Mouse (Mus musculus) midbrain, embryonic 16.5 days (tissue): ENCODE results near the gene Dgat2. TPM values are rescaled to one million over a fixed set of nuclear protein-coding genes. Genes with fewer than 3 reads are reported as not detected.

Experiments used
- ATAC-seq: fragments of 200-750 bp; cut with Nextera tagmentation; 2 replicates; pipeline ENCODE4 v1.8.0; 2017; ENCODE audit warnings: moderate TSS enrichment
- H3K27ac ChIP-seq: fragments of 300-500 bp; sonication (generic); 2 replicates; pipeline ENCODE4 v1.5.1; 2014; ENCODE audit warnings: mild to moderate bottlenecking, low read length, mixed read lengths
- H3K27me3 ChIP-seq: fragments of 300-500 bp; sonication (generic); 2 replicates; pipeline ENCODE4 v1.6.1; 2014; ENCODE audit warnings: low read depth, low read length, mixed read lengths; ENCODE audit not compliant: control insufficient read depth, insufficient read depth
- H3K36me3 ChIP-seq: fragments of 300-500 bp; sonication (generic); 2 replicates; pipeline ENCODE4 v1.6.1; 2014; ENCODE audit warnings: mild to moderate bottlenecking, low read length, moderate library complexity, mixed read lengths; ENCODE audit not compliant: control insufficient read depth, insufficient read depth
- H3K4me1 ChIP-seq: fragments of 300-500 bp; sonication (generic); 2 replicates; pipeline ENCODE4 v1.6.1; 2014; ENCODE audit warnings: mild to moderate bottlenecking, low read length, mixed read lengths; ENCODE audit not compliant: control insufficient read depth, insufficient read depth
- H3K4me2 ChIP-seq: fragments of 300-500 bp; sonication (generic); 2 replicates; pipeline ENCODE4 v1.6.1; 2014; ENCODE audit warnings: mild to moderate bottlenecking, low read length, mixed read lengths
- H3K4me3 ChIP-seq: fragments of 300-500 bp; sonication (generic); 2 replicates; pipeline ENCODE4 v1.5.1; 2014; ENCODE audit warnings: low read depth, mild to moderate bottlenecking, low read length, moderate library complexity, mixed read lengths
- H3K9ac ChIP-seq: fragments of 300-500 bp; sonication (generic); 2 replicates; pipeline ENCODE4 v1.6.1; 2014; ENCODE audit warnings: low read depth, low read length, mixed read lengths
- H3K9me3 ChIP-seq: fragments of 300-500 bp; sonication (generic); replicated peaks from 2 replicates; pipeline ENCODE4 v1.6.1; 2014; ENCODE audit warnings: mild to moderate bottlenecking, low read length, mixed read lengths; ENCODE audit not compliant: control insufficient read depth, poor library complexity, severe bottlenecking
- WGBS: fragments of 180-500 bp; shearing (Covaris S2); extraction: QIAGEN DNeasy Blood & Tissue Kit; methylation state at CpG from one replicate; pipeline ENCODE4 v1.1.7; 2014; 5-methylcytosine and 5-hydroxymethylcytosine counted together
- polyA plus RNA-seq: library from polyadenylated mRNA; unstranded; fragments of >200 nt; fragmentation: Nextera tagmentation; extraction: Ambion mirVana; gene quantifications from 2 replicates; pipeline ENCODE4 v1.2.1, GENCODE M21; 2015

Gene Dgat2
- polyA plus RNA-seq, 1 experiment from 2014 or later: 24.0 TPM

DNA sequence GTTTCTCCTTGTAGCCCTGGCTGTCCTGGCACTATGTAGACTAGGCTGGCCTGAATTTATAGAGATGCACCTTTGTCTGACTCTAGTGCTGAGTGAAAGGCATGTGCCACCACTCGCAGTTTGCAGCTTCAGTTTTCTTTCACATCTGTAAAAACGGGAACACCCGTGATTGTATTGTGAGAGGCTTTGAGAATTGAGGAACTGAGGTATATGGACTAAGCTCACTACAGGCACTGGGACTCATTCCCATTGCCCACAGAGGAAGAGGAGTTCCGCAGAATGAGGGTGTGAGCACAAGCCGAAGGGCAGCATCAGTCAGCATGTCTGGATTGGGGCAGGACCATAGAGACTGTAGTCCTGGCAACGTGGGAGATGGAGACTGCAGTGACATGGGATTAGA, 1.2 kb upstream of the Dgat2 start:
- WGBS: 66% methylated on average over 6 of the region's 6 CpGs
- no peak for ATAC-seq
- H3K4me3 ChIP-seq: no peak overlapping the region
- H3K36me3 ChIP-seq: no peaks in the 10 kb centered on the region
- no peak overlapping the region for H3K9ac ChIP-seq
- no peak overlapping the region for H3K27ac ChIP-seq
- H3K4me1 ChIP-seq: peaks cover 10% of the 10 kb centered on the region
- H3K9me3 ChIP-seq: no peaks in the 10 kb centered on the region
- no peaks in the 10 kb centered on the region for H3K27me3 ChIP-seq
- no peak overlapping the region; the same call in 1 of the 2 replicates for H3K4me2 ChIP-seq

- H3K27ac ChIP-seq: no peak overlapping the region
- H3K9me3 ChIP-seq: no peaks in the 10 kb centered on the region
- peak overlapping the region; percentile 94 for H3K9ac ChIP-seq
- H3K4me2 ChIP-seq: peak overlapping the region; percentile 85
- H3K27me3 ChIP-seq: no peaks in the 10 kb centered on the region
- WGBS: 23% methylated on average over 14 of the region's 14 CpGs
- peaks cover 10% of the 10 kb centered on the region for H3K4me1 ChIP-seq
- peak overlapping the region; percentile 74 for H3K4me3 ChIP-seq
- peak; percentile 14; the same call in 1 of the 2 replicates for ATAC-seq
- no peaks in the 10 kb centered on the region for H3K36me3 ChIP-seq
Measured at GRCm38 (mm10) chr7:99181619-99182431, 694 bp downstream of the Dgat2 start.

- H3K4me3 ChIP-seq: no peak overlapping the region
- no peak overlapping the region for H3K4me2 ChIP-seq
- no peak overlapping the region for H3K27ac ChIP-seq
- no peaks in the 10 kb centered on the region for H3K9me3 ChIP-seq
- 100% methylated on average over 1 of the region's 1 CpGs for WGBS
- ATAC-seq: no peak
- no peaks in the 10 kb centered on the region for H3K27me3 ChIP-seq
- H3K36me3 ChIP-seq: no peaks in the 10 kb centered on the region
- H3K9ac ChIP-seq: no peak overlapping the region
- peaks cover 10% of the 10 kb centered on the region for H3K4me1 ChIP-seq
Measured at GRCm38 (mm10) chr7:99180162-99180561, 2.4 kb downstream of the Dgat2 start.

- ATAC-seq: no peak
- Histone ChIP-seq H3K4me1 (peaks cover 10% of the 10 kb centered on the region), H3K4me2 (no peak overlapping the region), H3K27ac (no peak overlapping the region), H3K27me3 (no peaks in the 10 kb centered on the region), H3K9me3 (no peaks in the 10 kb centered on the region), H3K36me3 (no peaks in the 10 kb centered on the region), H3K9ac (no peak overlapping the region), H3K4me3 (no peak overlapping the region)
- 85% methylated on average over 9 of the region's 9 CpGs for WGBS
Measured at GRCm38 (mm10) chr7:99179271-99179670, 3.2 kb downstream of the Dgat2 start.

DNA sequence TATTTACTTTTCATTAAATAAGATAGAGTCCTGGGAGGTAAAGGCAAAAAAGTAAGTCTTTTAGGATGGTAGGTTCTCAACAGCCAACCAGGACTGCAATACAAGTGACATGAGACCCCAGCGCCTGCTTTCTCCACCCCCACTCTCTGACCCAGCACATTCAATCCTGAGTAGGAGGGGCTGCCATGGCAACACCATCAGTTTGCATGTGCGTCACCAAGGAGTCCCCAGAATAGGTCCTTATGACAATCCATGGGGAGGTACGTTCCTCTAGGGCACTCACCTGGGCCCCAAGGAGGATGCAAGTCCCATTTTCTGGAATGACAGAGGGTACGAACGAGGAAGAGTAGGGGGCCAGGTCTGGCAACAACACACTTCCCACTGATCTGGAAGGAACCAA, 5.1 kb downstream of the Dgat2 start:
- WGBS: 57% methylated on average over 5 of the region's 5 CpGs
- Histone ChIP-seq H3K4me3 (no peak overlapping the region), H3K36me3 (no peaks in the 10 kb centered on the region), H3K27me3 (no peaks in the 10 kb centered on the region), H3K9ac (no peak overlapping the region), H3K9me3 (no peaks in the 10 kb centered on the region), H3K27ac (no peak overlapping the region), H3K4me2 (no peak overlapping the region), H3K4me1 (peaks cover 5% of the 10 kb centered on the region; the same call in 1 of the 2 replicates)
- no peak for ATAC-seq

DNA sequence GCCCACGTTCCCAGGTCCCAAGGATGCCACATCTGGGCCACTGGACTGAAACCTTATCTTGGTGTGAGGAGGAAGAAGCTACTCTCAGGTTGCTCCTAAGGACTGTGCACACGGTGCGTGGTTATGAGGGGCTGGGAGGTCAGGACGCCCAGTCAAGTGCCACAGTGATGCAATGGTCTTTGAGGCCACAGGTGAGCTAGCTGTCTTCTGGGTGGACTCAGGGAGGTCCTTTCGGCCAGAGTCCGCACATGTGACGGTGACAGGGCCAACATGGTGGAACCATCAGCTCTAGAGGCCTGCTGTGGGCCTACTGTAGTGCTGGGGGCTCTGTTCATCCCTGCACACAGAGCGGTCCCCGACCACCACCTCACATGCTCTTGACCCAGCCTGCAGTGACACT, 6.9 kb downstream of the Dgat2 start:
- Histone ChIP-seq H3K9ac (no peak overlapping the region), H3K4me3 (no peak overlapping the region), H3K36me3 (no peaks in the 10 kb centered on the region), H3K27ac (no peak overlapping the region), H3K9me3 (no peaks in the 10 kb centered on the region), H3K27me3 (no peaks in the 10 kb centered on the region), H3K4me2 (no peak overlapping the region), H3K4me1 (no peaks in the 10 kb centered on the region)
- ATAC-seq: no peak
- WGBS: 94% methylated on average over 9 of the region's 9 CpGs

- Histone ChIP-seq H3K4me2 (no peak overlapping the region), H3K27me3 (no peaks in the 10 kb centered on the region), H3K36me3 (no peaks in the 10 kb centered on the region), H3K9ac (no peak overlapping the region), H3K9me3 (no peaks in the 10 kb centered on the region), H3K27ac (no peak overlapping the region), H3K4me1 (no peaks in the 10 kb centered on the region), H3K4me3 (no peak overlapping the region)
- WGBS: 87% methylated on average over 11 of the region's 11 CpGs
- no peak for ATAC-seq
Measured at GRCm38 (mm10) chr7:99175118-99175517, 7.4 kb downstream of the Dgat2 start.

DNA sequence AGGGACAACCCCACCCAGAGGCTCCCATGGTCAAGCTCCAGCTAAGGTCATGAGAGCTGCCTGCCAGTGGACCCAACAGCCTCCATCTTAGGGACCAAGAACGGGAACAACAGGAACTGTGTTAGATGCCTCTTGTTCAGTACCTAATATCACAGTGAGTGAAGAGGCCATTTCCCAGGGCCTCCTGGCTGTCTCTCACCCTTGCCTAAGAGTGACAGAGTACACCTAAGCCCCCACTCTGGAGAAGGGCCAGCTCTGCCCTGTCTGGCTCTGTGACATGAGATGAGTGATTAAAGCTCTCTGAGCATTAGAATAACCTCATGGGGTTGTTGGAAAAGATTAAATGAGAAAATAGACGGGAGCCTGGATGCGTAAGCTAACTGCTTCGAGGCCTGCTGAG, 8.5 kb downstream of the Dgat2 start:
- Histone ChIP-seq H3K9me3 (no peaks in the 10 kb centered on the region), H3K4me3 (no peak overlapping the region), H3K4me2 (no peak overlapping the region), H3K27ac (no peak overlapping the region), H3K9ac (no peak overlapping the region), H3K36me3 (no peaks in the 10 kb centered on the region), H3K27me3 (no peaks in the 10 kb centered on the region), H3K4me1 (no peaks in the 10 kb centered on the region)
- WGBS: 81% methylated on average over 4 of the region's 4 CpGs
- no peak for ATAC-seq

DNA sequence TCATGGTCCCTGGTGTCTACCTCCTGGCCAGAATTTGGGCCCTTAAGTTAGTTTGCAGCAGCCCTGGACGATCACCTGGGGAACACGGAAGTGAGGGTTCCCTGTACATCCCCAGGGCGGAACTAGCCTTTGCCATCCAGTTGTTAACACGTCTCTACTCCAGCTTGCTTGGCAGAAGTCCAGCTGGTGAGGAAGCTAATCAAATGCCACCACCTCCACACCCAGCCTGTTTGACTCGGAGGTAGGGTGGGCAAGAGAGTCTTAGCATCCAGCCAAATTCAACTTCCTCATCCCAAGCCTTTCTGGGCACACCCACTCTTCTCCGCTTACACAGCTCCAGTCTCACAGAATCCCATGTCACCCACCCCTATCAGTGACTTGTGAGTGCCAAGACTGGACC, 9.6 kb downstream of the Dgat2 start:
- WGBS: 76% methylated on average over 6 of the region's 6 CpGs
- no peak for ATAC-seq
- H3K4me3 ChIP-seq: no peak overlapping the region

More for the DNA sequence above, 9.6 kb downstream of the Dgat2 start:
- H3K4me1 ChIP-seq: no peaks in the 10 kb centered on the region
- no peak overlapping the region for H3K4me2 ChIP-seq
- no peak overlapping the region for H3K9ac ChIP-seq
- H3K27ac ChIP-seq: no peak overlapping the region
- H3K27me3 ChIP-seq: no peaks in the 10 kb centered on the region
- H3K36me3 ChIP-seq: no peaks in the 10 kb centered on the region
- H3K9me3 ChIP-seq: no peaks in the 10 kb centered on the region
